Mouse (Mus musculus) mouse trophoblast stem cell (cell line): Measurements from ENCODE around the gene Chmp6.

Experiments
- in situ Hi-C, 2 experiments: fragments of 300-500 bp; cut with MseI, MboI; formaldehyde crosslinking; loops; 2 replicates in 1 of 2; 3 replicates in 1 of 2; pipeline ENCODE4 v1.15.1; 2025

Chmp6 gene

GRCm38 (mm10) chr11:119937216-119937615, 24.0 kb downstream of the Chmp6 start:
- in situ Hi-C loops = no loop called here

DNA sequence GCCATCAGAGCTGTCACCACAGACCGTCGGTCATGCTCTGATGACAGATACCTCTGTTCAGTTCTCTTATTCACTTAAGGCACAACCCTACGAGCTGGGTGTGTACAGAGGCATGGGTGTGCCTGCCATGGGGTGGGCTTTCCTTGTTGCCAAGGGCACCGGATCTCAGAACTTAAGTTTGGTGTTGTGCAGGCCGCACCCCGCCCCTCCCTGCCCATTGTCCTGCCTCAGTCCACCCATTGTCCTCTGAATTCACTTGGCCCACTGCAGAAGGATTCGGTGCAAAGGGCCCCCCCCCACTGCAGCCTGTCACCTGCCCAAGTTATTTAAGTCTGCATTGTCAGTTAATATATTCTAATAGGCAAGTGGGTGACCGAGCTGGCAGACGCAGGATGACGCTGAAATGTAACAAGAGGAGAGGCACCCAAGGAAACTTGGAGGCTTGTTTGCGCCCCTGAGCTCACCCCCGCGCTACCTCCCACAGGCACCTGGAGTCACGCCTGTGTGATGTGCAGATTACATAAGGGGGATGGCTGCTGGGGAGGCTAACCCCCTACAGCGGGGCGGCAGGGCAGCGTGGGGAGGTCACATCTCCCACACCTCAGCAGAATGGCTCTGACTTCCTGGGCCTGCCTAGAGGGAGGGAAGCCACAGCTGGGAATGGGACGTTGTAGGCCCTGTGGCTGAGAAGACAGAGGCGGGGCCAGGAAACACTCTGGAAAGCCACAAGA, 24.7 kb downstream of the Chmp6 start:
- in situ Hi-C loops = no loop called here

DNA sequence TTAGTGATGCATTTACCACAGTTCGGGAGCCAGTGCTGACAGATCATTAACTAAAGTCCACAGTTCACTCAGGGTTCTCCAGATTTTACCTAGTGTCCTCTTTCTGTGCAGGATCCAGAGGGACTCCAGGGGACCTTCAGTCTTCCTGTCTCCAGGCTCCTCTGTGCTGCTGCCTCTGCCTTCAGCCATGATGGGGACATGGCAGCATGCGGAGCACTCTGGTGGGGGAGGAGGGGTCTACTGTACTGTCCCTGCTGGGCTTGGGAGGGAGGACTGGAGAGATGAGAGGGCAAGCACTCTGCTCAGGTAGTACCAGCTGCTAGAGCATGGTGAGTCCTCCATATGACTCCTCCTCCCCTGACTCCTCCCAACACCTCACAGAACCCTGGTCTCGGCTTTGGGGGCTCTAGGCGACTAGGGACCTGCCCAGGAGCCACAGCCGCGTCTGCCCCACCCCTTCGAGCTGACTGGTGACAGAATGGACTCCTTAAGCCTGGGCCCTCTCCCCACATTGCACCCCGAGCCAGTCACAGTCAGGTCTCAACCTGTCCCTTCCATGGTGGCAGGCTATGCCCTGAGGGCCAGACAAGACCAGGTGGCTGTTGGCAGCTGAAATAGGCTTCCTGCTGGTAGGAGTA, 26.0 kb downstream of the Chmp6 start:
- in situ Hi-C loops = no loop called here

DNA sequence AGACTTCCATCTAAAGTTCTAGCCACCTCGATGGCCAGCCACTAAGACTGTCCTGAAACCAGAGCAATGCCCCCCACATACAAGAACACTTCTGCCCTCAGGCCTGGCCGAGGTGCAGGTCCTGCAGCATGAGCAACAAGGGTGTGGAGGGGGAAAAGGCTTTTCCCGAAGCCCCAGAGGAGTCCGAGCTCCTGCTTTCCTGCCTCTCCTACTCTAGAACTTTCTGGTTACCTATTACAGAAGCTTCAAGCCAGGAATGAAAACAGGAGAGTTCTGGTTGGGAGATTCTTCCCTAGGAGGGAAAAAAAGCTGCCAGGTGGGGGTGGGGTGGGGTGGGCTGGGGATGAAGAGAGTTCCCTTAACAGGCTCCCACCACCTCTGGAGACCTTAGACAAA, 26.5 kb downstream of the Chmp6 start:
- in situ Hi-C loops = no loop called here

DNA sequence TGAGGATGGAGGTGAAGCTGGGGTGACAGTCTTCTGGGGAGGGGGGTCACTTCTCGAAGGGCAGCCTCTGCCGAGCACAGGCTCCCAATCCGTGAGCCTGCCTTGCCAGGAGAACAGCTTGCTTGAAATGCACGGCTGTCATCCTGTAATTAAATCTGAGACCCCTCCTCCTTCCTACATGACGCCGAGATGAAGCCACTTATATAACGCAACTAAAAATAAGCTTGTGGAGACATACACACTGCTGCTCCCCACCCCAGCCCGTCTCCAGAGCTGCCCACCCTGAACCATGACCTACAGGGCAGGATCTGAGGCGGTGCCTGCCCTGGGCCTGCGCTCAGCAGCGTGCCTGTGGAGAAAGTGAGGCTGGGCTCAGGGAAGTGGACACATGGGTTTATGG, 26.9 kb downstream of the Chmp6 start:
- in situ Hi-C loops = no loop called here

DNA sequence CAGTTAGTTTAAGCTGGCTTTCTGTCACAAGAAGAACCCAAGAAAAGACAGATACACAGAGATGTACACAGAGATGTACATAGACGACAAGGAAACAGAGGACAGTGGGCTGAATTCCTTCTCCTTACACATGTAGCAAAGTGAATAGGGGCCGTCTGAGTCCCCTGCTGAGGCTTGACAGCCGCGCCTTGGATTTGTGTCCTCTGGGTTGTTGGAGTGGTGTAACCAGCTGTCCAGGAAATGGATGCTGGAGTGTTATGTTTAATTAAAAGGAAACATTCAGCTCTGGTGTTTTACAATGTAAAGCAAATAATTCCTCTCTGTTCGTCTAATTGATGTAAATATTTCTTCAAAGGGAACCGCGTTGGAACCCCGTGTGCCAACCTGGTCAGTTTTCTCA, 28.6 kb downstream of the Chmp6 start:
- in situ Hi-C loops = no loop called here

DNA sequence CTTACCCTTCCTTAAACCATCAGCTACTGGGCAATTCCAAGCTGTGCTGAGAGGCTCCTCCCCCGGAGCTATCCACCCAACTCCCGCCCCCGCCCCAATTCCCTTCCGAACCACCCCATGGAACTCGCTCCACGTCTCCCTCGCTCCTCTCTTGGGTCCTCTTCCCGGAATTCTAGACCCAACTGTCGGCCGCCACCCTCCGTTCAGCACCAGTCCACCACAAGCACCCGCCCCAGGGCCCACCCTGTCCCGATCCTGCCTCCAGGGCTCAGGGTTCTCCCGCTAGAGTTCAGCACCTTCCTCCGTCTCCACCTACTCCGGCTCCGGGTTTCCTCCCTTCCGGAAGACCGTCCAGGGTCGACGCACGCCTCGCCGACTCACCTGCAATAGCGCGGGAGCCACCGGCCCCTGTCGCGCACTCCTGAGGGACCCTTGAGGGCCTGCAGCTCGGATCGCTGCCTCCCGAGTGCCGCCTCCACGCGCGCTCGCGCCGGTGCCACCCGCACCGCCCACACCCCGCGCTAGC, 29.0 kb downstream of the Chmp6 start:
- in situ Hi-C loops = no loop called here

- in situ Hi-C loops = no loop called here
Observed at GRCm38 (mm10) chr11:119942727-119943427, 29.6 kb downstream of the Chmp6 start, which contains the start of gene Baiap2. Baiap2 (plus strand) TSS chr11:119942763.

DNA sequence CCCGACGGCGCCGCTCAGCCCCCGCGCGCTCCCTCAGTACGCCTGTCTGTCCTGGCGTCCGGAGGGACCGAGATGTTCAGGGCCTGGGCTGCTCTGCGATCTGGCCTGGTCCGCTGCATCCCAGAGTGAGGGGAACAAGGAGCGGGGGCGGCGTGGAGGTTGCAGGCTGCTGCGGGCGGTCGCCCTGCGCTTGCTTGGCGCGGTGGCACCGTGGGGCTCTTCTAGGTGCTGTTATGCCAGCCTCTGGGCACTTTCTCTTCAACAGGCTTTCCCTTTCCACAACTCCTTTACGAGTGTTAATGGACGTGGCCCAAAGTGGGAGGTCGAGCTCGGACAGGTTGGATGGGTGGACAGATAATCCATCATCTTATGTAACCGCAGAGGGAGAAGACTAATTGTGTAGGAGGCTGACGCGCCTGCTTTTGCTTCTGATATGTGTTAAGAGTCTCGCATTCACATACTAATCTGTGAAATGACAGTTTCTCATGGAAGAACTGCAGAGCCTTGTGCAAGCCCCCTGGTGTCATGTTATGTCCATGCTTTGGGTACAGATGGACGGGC, 30.3 kb downstream of the Chmp6 start:
- in situ Hi-C loops = no loop called here

DNA sequence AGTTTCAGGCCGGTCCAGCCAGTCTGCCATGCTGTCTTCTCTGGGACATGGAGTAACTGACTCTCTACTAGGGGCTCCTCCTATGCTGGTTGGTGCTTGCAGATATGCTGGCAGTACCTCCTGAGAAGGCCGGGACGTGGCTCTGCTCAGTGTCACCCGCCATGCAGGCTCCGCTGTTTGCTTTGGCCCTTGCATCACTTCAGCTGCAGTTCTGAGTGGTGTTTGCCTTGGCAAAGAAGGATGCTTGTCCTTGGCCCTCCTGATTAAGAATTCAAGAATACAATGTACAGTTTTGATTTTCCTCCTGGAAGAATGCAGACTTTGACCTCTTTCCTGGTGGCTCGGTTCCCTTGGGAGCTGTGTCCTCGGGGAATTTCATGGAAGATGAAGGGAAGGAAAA, 32.1 kb downstream of the Chmp6 start:
- in situ Hi-C loops = no loop called here

DNA sequence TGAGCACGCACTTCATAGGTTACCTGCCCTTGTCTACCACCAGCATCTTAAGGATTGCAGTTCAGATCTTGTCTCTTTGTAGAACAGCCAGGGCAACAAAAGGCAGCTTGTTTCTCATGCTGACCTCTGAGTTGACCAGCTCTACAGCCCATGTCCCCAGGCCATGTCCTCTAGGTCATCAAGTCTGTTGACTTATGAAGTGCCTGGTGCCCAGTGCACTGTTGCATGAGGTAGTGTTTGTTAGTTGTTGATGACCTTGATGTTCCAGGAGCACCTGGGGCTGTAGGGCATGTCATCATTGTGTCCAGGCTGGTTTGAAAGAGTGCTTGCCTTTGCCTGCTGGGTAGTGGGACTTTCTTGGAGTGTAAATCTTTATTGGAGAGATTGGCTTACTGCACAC, 34.2 kb downstream of the Chmp6 start:
- in situ Hi-C loops = no loop called here

- in situ Hi-C loops = no loop called here
Observed at GRCm38 (mm10) chr11:119947897-119948296, 34.7 kb downstream of the Chmp6 start.

DNA sequence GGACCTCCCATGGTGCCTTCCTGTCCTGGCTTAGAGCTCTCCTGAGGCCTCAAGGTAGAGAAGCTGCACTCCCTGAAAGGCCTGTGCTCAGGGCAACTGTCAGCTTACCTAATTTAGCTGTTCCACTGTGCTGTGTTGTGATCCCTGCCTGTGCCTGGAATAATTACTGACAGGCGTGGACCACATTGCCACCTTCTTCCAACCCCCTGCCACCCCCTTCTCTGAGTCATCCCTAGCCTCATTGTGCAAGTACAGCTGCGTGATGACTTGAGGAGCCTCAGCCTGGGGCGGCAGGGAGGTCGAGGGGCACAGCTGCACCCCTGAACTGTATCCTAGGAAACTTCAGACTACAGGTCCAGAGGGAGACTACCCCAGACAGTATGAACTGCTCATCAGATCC, 35.1 kb downstream of the Chmp6 start:
- in situ Hi-C loops = no loop called here

- in situ Hi-C loops = no loop called here
Observed at GRCm38 (mm10) chr11:119948803-119949202, 35.6 kb downstream of the Chmp6 start.

DNA sequence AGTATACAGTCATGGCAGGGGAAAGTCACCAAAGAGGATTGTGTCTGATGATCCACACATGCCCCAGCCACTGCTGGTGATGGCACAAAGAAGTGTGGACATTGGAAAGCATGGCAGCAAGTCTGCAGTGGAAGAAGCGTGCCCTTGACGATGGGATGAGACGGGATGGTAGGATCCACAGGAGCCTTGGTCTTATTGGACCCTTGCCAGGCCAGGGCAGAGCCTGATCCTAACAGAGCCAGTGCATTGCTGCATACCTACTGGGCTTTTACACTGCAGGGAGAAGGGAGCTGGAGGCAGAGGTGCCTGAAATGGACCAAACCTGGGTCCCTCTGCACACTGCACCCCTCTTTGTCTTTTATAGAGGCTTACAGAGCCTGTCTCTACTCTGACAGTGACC, 37.3 kb downstream of the Chmp6 start:
- in situ Hi-C loops = no loop called here

GRCm38 (mm10) chr11:119951326-119951725, 38.1 kb downstream of the Chmp6 start:
- in situ Hi-C loops = no loop called here

DNA sequence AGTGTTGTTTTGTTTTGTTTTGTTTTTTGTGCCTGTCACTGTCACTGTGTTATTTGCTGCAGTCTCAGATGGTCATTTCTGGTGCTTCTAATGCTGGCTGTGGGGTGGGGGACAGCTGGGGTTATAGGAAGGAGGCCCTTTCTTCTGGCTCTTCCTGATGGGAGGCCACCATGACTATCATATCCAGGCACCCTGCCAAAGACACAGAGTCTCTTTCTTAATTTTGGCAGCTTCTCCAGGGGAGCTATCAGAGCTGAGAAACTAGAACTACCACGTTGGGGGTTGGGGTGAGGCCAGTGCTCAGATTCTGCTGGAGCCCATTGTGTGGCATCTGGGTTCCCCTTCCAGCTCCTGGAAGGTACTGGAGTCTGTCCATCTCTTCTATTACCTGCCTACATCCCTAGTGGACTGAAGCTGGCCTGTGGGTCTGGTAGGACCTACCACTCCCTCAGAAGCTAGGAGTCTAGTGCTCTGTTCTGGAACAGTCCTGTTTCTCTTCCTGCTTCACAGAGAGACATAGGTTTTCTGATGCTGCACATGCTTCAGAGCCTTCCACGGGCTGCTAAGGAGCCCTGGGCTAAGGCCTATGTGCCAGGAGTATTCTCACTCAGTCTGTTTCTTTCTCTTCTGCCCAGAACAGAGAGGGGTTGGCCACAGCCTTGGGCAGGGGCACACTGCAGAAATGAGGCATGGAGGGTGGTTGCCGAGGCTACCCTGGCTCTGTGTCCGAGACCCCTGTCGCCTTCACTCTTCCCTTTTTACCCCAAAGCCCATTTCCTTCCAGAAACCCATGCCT, 39.4 kb downstream of the Chmp6 start:
- in situ Hi-C loops = no loop called here

DNA sequence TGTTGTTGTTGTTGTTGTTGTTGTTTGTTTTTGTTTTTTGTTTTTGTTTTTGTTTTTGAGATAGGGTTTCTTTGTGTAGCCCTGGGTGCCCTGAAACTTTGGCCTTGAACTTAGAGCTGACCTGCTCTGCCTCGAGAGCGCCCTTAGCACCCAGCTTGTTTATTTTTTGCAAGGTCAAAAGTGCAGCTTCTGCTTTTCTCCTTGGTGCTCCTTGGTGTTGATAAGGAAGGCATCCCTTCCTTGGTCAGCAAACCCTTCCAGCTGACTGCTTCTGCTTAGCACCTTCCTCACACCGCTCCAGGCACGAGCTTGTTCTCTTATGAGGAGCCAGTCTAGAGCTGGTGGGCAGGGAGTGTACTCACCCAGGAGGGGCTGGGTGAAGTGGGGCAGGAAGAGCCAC, 41.0 kb downstream of the Chmp6 start:
- in situ Hi-C loops = no loop called here

DNA sequence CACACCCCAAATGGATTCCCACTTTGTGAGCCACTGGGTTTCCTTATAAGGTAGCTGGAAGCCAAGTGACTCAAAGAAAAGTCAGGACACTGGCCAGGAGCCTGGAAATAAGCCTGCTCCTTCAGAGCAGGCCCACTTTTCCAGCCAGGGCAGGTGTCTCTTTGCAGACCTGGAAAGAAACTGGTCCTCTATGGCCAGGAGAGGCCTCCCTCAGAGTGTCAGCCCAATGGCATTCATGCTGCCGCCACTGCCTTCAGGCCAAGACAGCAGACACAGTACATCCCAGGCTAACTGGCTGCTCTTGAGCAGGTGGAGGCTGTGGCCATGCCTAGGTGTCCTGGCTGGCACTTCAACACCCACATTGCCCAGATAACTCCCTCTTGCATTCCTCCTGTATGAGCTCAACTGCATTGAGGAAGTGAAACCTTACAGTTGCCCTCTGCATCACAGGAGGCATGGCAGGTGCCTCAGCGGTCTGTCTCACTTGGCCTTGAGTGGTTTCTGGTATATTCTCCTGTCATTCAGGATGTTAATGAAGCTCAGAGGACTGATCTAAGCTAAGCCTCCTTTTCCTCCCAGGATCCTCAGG, 41.6 kb downstream of the Chmp6 start:
- in situ Hi-C loops = no loop called here

- in situ Hi-C loops = no loop called here
Observed at GRCm38 (mm10) chr11:119955432-119955831, 42.2 kb downstream of the Chmp6 start.

GRCm38 (mm10) chr11:119956590-119956989, 43.3 kb downstream of the Chmp6 start:
- in situ Hi-C loops = no loop called here
